Mouse (Mus musculus): ENCODE measurements at regions not wholly inside any gene's neighbourhood (a gene's known extent, or its start where the extent isn't known, plus 50 kb on each side); places are given as distances from the start of the nearest gene placed in this dataset.

DNA sequence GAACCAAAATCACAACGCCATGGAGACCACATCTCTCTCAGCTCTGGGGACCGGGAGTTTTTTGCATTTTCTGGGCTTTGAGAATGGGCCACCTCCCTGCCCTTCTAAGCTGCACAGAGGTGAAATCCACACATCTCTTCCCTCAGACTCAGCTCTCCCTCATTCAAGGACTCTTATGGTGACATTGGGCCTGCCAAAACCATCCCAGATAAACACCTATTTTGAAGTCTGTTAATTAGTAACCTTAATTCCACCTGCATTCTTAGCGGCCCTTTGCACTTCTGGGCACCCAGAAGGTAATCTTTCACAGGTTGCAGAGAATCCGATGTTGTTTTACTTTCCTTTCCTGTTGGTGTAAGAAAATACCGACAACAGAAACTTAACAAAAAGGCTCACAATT lies 123.2 kb upstream of the Jade1 start:
- no peak for TF ChIP-seq CTCF (conservative IDR thresholded peaks at IDR 0.05 in 1 of 2, IDR thresholded peaks at IDR 0.05 in 1 of 2; ENCODE audit: low read depth in 2 of 2, low read length in 2 of 2)
- no peak for TF ChIP-seq MAFK (IDR thresholded peaks at IDR 0.05; ENCODE audit: insufficient replicate concordance, low read length)
- TF ChIP-seq RAD21 (IDR thresholded peaks at IDR 0.05; ENCODE audit: low read depth, low read length) = no peak
- TF ChIP-seq GABPA (IDR thresholded peaks at IDR 0.05; ENCODE audit: insufficient replicate concordance, low read depth, low read length) = no peak
- no peak for TF ChIP-seq USF1 (IDR thresholded peaks at IDR 0.05; ENCODE audit: low read depth, low read length)
- no peak for TF ChIP-seq ZC3H11A (IDR thresholded peaks at IDR 0.05; ENCODE audit: low read depth, low read length)
- TF ChIP-seq MYC (IDR thresholded peaks at IDR 0.05; ENCODE audit: low read depth, low read length) = no peak
- no peak for TF ChIP-seq POLR2A (IDR thresholded peaks at IDR 0.05; ENCODE audit: low read depth, low read length)
- TF ChIP-seq MEF2A (IDR thresholded peaks at IDR 0.05; ENCODE audit: borderline replicate concordance, low read depth, low read length) = no peak
- no peak for TF ChIP-seq PAX5 (IDR thresholded peaks at IDR 0.05; ENCODE audit: low read length)
- TF ChIP-seq ETS1 (conservative IDR thresholded peaks at IDR 0.05; ENCODE audit: low read depth, low read length) = no peak
- no peak for TF ChIP-seq SMC3 (IDR thresholded peaks at IDR 0.05; ENCODE audit: low read depth, low read length)

All from CH12.LX (cell line).